Mouse (Mus musculus): Measurements from ENCODE around the gene Grin1. TPM values are rescaled to one million over a fixed set of nuclear protein-coding genes. Genes with fewer than 3 reads are reported as not detected.
A peak's percentile ranks its signal among the peaks of the same experiment; 100 is the strongest.

Grin1 gene
- total and polyA plus RNA-seq, 2 experiments from 2014 or later = 69.5 to 156 TPM

GRCm38 (mm10) chr2:25292054-25292544 lies 26.9 kb downstream of the Grin1 start:
- WGBS = 8% methylated on average over 36 of the region's 43 CpGs
- TF ChIP-seq CTCF (IDR thresholded peaks at IDR 0.05; ENCODE audit: low read depth) = no peak
- peak overlapping the region; percentile 17; the same call in 1 of the 2 replicates for H3K4me3 ChIP-seq (ENCODE audit: low read length)
- no peak overlapping the region for H3K27ac ChIP-seq
- peak overlapping the region; percentile 6; the same call in 1 of the 2 replicates for H3K9ac ChIP-seq (replicated peaks; ENCODE audit: low read length)
- H3K36me3 ChIP-seq (ENCODE audit: insufficient read depth, low read length) = peaks cover 18% of the 10 kb centered on the region
- H3K27me3 ChIP-seq (ENCODE audit: insufficient read depth, low read length) = peaks cover 17% of the 10 kb centered on the region; the same call in 1 of the 2 replicates
- H3K4me2 ChIP-seq (ENCODE audit: low read depth, low read length) = peak overlapping the region; percentile 33
- peaks cover 35% of the 10 kb centered on the region; the same call in 1 of the 2 replicates for H3K4me1 ChIP-seq (ENCODE audit: insufficient read depth, low read length)
- no peaks in the 10 kb centered on the region for H3K9me3 ChIP-seq (ENCODE audit: low read length)
- DNase-seq (ENCODE audit: low spot score) (no peak), ATAC-seq (no peak)

- TF ChIP-seq CTCF (IDR thresholded peaks at IDR 0.05; ENCODE audit: low read depth) = no peak
- WGBS = 11% methylated on average over 31 of the region's 32 CpGs
- peak overlapping the region; percentile 71; the same call in 1 of the 2 replicates for H3K27ac ChIP-seq
- DNase-seq (ENCODE audit: low spot score) = no peak
- peaks cover 36% of the 10 kb centered on the region; the same call in 1 of the 2 replicates for H3K4me1 ChIP-seq (ENCODE audit: insufficient read depth, low read length)
- H3K9me3 ChIP-seq (ENCODE audit: low read length) = no peaks in the 10 kb centered on the region
- H3K9ac ChIP-seq (replicated peaks; ENCODE audit: low read length) = peak overlapping the region; percentile 6; the same call in 1 of the 2 replicates
- H3K4me3 ChIP-seq (ENCODE audit: low read length) = peak overlapping the region; percentile 18
- H3K36me3 ChIP-seq (ENCODE audit: insufficient read depth, low read length) = peaks cover 15% of the 10 kb centered on the region
- peak overlapping the region; percentile 53 for H3K4me2 ChIP-seq (ENCODE audit: low read depth, low read length)
- no peak for ATAC-seq
- peaks cover 17% of the 10 kb centered on the region; the same call in 1 of the 2 replicates for H3K27me3 ChIP-seq (ENCODE audit: insufficient read depth, low read length)
Observed at GRCm38 (mm10) chr2:25291184-25292053, 27.6 kb downstream of the Grin1 start.

GRCm38 (mm10) chr2:25290816-25291130 lies 28.2 kb downstream of the Grin1 start:
- peak; percentile 64 for DNase-seq (ENCODE audit: low spot score)
- no peak overlapping the region for H3K9ac ChIP-seq (replicated peaks; ENCODE audit: low read length)
- no peaks in the 10 kb centered on the region for H3K9me3 ChIP-seq (ENCODE audit: low read length)
- peaks cover 36% of the 10 kb centered on the region; the same call in 1 of the 2 replicates for H3K4me1 ChIP-seq (ENCODE audit: insufficient read depth, low read length)
- no peak for TF ChIP-seq CTCF (IDR thresholded peaks at IDR 0.05; ENCODE audit: low read depth)
- peak overlapping the region; percentile 53 for H3K4me2 ChIP-seq (ENCODE audit: low read depth, low read length)
- H3K36me3 ChIP-seq (ENCODE audit: insufficient read depth, low read length) = peaks cover 10% of the 10 kb centered on the region
- H3K4me3 ChIP-seq (ENCODE audit: low read length) = peak overlapping the region; percentile 18; the same call in 1 of the 2 replicates
- H3K27me3 ChIP-seq (ENCODE audit: insufficient read depth, low read length) = peaks cover 17% of the 10 kb centered on the region; the same call in 1 of the 2 replicates
- peak overlapping the region; percentile 71; the same call in 1 of the 2 replicates for H3K27ac ChIP-seq
- ATAC-seq = 0 out of 2 replicates have a peak, but pooled peaks have one; percentile 24
- under 1% methylated on average over 18 of the region's 18 CpGs for WGBS

- H3K27ac ChIP-seq = peak overlapping the region; percentile 71
- H3K9ac ChIP-seq (replicated peaks; ENCODE audit: low read length) = peak overlapping the region; percentile 38; the same call in 1 of the 2 replicates
- H3K36me3 ChIP-seq (ENCODE audit: insufficient read depth, low read length) = peaks cover 8% of the 10 kb centered on the region
- H3K4me3 ChIP-seq (ENCODE audit: low read length) = peak overlapping the region; percentile 19
- peak overlapping the region; percentile 53 for H3K4me2 ChIP-seq (ENCODE audit: low read depth, low read length)
- TF ChIP-seq CTCF (IDR thresholded peaks at IDR 0.05; ENCODE audit: low read depth) = no peak
- DNase-seq (ENCODE audit: low spot score) (peak; percentile 68), ATAC-seq (peak; percentile 33; the same call in 1 of the 2 replicates)
- under 1% methylated on average over 54 of the region's 54 CpGs for WGBS
- peaks cover 36% of the 10 kb centered on the region; the same call in 1 of the 2 replicates for H3K4me1 ChIP-seq (ENCODE audit: insufficient read depth, low read length)
- no peaks in the 10 kb centered on the region for H3K9me3 ChIP-seq (ENCODE audit: low read length)
- H3K27me3 ChIP-seq (ENCODE audit: insufficient read depth, low read length) = peaks cover 17% of the 10 kb centered on the region; the same call in 1 of the 2 replicates
Observed at GRCm38 (mm10) chr2:25290101-25290815, 28.7 kb downstream of the Grin1 start.

GRCm38 (mm10) chr2:25289651-25290050 lies 29.3 kb downstream of the Grin1 start, which contains the start of gene Lrrc26:
TSS of gene Lrrc26 (plus strand) at chr2:25289915.
- H3K4me3 ChIP-seq (ENCODE audit: low read length) = peak within 1 kb of the TSS; percentile 19
- H3K9ac ChIP-seq (replicated peaks; ENCODE audit: low read length) = peak within 1 kb of the TSS; percentile 38; the same call in 1 of the 2 replicates
- H3K4me2 ChIP-seq (ENCODE audit: low read depth, low read length) = peak within 1 kb of the TSS; percentile 53
- H3K27me3 ChIP-seq (ENCODE audit: insufficient read depth, low read length) = peaks cover 17% of the 10 kb centered on the region; the same call in 1 of the 2 replicates
- peak; percentile 73 for DNase-seq (ENCODE audit: low spot score)
- H3K27ac ChIP-seq = peak within 1 kb of the TSS; percentile 71
- H3K4me1 ChIP-seq (ENCODE audit: insufficient read depth, low read length) = peaks cover 36% of the 10 kb centered on the region; the same call in 1 of the 2 replicates
- H3K9me3 ChIP-seq (ENCODE audit: low read length) = no peaks in the 10 kb centered on the region
- WGBS = 1% methylated on average over 11 of the region's 11 CpGs
- peaks cover 8% of the 10 kb centered on the region; the same call in 1 of the 2 replicates for H3K36me3 ChIP-seq (ENCODE audit: insufficient read depth, low read length)
- TF ChIP-seq CTCF (IDR thresholded peaks at IDR 0.05; ENCODE audit: low read depth) = no peak
- no peak for ATAC-seq

Data from hindbrain, postnatal 0 days (tissue).